Mouse (Mus musculus) ES-Bruce4 (cell line): ENCODE measurements around the gene Tmem219. TPM values are rescaled to one million over a fixed set of nuclear protein-coding genes. Genes with fewer than 3 reads are reported as not detected.

Source experiments
- H3K27ac ChIP-seq: 2 replicates; pipeline ENCODE4 v1.5.1; 2012; ENCODE audit warnings: low read length, inconsistent platforms; ENCODE audit not compliant: insufficient read depth
- H3K27me3 ChIP-seq: 2 replicates; pipeline ENCODE4 v1.6.1; 2012; ENCODE audit warnings: mild to moderate bottlenecking, low read length, inconsistent platforms; ENCODE audit not compliant: control insufficient read depth, poor library complexity, insufficient read depth, severe bottlenecking
- H3K36me3 ChIP-seq: 2 replicates; pipeline ENCODE4 v1.6.1; 2012; ENCODE audit warnings: inconsistent platforms, mild to moderate bottlenecking, low read length, moderate library complexity; ENCODE audit not compliant: control insufficient read depth, poor library complexity, insufficient read depth, severe bottlenecking
- H3K4me1 ChIP-seq: one replicate; pipeline ENCODE4 v1.8.1; 2011; ENCODE audit warnings: low read length; ENCODE audit not compliant: control insufficient read depth, insufficient read depth
- H3K4me3 ChIP-seq: 2 replicates; pipeline ENCODE4 v1.5.1; 2011; ENCODE audit warnings: low read depth, mild to moderate bottlenecking, low read length
- H3K9ac ChIP-seq: 2 replicates; pipeline ENCODE4 v1.6.1; 2012; ENCODE audit warnings: low read depth, mild to moderate bottlenecking, inconsistent platforms; ENCODE audit not compliant: poor library complexity, severe bottlenecking
- H3K9me3 ChIP-seq: replicated peaks from 2 replicates; pipeline ENCODE4 v1.6.1; 2012; ENCODE audit warnings: mild to moderate bottlenecking, low read length, inconsistent platforms; ENCODE audit not compliant: control insufficient read depth, poor library complexity, insufficient read depth, severe bottlenecking
- CTCF ChIP-seq: IDR thresholded peaks from one replicate; pipeline ENCODE4 v1.8.1; 2011; ENCODE audit warnings: low read depth, low read length
- EP300 ChIP-seq: IDR thresholded peaks from 2 replicates; pipeline ENCODE4 v1.6.1; 2011; ENCODE audit warnings: low read depth, low read length; ENCODE audit not compliant: insufficient read depth
- POLR2A ChIP-seq: IDR thresholded peaks from one replicate; pipeline ENCODE4 v1.8.1; 2011; ENCODE audit warnings: low read length; ENCODE audit not compliant: insufficient read depth
- polyA plus RNA-seq: library from polyadenylated mRNA; stranded (reverse); fragments of >200 nt; gene quantifications from 2 replicates; pipeline ENCODE4 v1.2.4, GENCODE M21; 2011; ENCODE audit warnings: low read depth; ENCODE audit not compliant: missing spikeins, insufficient read depth, insufficient read length

Gene Tmem219
- polyA plus RNA-seq, 1 experiment: 17.2 TPM

DNA sequence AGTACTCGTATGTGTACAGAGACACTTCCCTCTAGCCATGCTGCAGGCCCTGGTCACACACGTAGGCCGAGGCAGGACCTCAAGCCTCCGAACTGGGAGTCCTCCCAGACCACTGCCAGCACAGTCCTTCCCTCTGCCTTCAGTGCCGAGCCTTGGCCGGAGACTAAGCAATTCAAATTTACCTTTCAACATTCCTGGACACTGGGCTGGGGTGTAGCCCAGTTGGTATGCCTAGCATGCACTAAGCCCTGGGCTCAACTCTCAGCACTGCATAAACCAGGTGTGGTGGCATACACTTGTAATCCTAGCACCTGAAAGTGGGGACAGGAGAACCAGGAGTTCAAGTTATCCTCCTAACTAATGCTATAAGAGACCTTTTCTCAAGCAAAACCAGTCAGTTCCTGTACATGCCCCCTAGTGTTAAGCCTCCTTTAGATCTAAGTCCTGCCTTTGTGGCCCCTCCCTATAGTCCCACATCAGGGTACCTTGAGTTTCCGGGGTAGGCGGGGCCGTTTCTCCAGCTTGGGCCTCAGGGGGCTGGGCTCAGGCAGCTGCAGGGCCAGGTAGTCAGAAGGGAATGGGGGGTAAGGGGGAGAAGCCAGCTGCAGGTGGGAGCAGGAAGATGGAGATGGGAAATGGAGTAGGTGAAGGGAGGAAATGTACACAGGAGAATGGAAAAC is 65.8 kb downstream of the Tmem219 start:
- no peak for TF ChIP-seq POLR2A
- TF ChIP-seq EP300: no peak
- TF ChIP-seq CTCF: no peak

DNA sequence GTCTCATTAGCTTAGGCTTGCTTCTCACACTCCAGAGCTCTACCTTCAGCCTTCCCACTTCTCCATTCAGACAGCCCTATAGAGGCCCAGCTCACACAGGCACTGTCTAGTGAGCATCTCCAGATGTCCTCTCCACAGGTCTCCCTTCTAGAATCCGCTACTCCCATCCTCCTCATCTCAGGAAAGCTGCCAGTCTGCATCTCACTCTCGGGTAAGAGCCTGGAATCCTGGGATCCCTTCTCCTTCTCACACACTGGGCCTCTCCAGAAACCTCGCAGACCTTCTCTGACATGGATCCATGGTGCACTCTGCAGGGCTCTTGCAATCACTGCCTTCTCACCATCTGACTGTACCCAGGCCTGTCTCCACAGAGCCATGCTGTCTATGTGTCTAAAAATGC is 67.1 kb downstream of the Tmem219 start:
- peaks cover 7% of the 10 kb centered on the region for H3K4me1 ChIP-seq
- H3K27me3 ChIP-seq: no peaks in the 10 kb centered on the region
- TF ChIP-seq POLR2A: no peak
- no peak for TF ChIP-seq CTCF
- TF ChIP-seq EP300: no peak
- no peak overlapping the region for H3K4me3 ChIP-seq
- no peaks in the 10 kb centered on the region for H3K9me3 ChIP-seq
- H3K27ac ChIP-seq: no peak overlapping the region
- no peak overlapping the region for H3K9ac ChIP-seq
- H3K36me3 ChIP-seq: peaks cover 35% of the 10 kb centered on the region

More for the DNA sequence above, 65.8 kb downstream of the Tmem219 start:
- no peak overlapping the region for H3K9ac ChIP-seq
- no peaks in the 10 kb centered on the region for H3K27me3 ChIP-seq
- no peak overlapping the region for H3K4me3 ChIP-seq
- H3K27ac ChIP-seq: peak overlapping the region; percentile 50
- peaks cover 7% of the 10 kb centered on the region for H3K4me1 ChIP-seq
- H3K36me3 ChIP-seq: peaks cover 34% of the 10 kb centered on the region
- H3K9me3 ChIP-seq: no peaks in the 10 kb centered on the region

DNA sequence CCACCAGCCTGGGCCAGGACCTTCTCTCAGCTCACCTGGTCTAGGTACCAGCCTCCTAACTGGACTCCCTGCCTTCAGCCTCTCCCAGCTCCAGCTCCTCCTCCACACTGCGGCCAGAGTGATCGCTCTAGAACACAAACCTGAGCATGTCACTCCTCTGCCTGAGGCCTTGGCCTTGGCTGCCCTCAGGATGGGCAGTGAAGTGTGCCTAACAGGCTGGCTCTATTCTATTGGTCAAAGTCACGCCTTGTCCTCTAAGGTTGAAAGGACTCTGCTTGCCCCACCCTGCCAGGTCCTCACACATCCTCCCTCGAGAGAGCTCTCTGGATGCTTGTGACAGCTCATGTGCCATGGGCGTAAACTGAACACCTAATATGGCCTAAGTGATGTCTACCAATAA is 69.3 kb downstream of the Tmem219 start:
- Histone ChIP-seq H3K27me3 (no peaks in the 10 kb centered on the region), H3K9me3 (no peaks in the 10 kb centered on the region), H3K4me1 (peaks cover 7% of the 10 kb centered on the region), H3K4me3 (no peak overlapping the region), H3K36me3 (peaks cover 24% of the 10 kb centered on the region), H3K27ac (no peak overlapping the region), H3K9ac (no peak overlapping the region)
- no peak for TF ChIP-seq POLR2A
- TF ChIP-seq CTCF: no peak
- no peak for TF ChIP-seq EP300

DNA sequence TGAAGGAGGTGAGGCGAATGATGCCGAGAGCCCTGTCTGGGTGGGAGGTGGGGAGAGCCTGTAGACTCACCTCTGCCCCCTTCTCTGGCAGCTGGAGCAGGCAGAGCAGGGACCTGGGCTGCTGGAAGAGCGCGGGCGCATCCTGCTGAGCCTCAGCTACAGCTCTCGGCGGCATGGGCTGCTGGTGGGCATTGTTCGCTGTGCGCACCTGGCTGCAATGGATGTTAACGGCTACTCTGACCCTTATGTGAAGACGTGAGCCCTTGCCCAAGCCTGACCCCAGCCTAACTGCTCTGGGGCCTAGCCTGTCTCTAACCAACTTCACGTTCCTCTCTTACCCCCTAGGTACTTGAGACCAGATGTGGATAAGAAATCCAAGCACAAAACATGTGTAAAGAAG is 71.5 kb downstream of the Tmem219 start:
- Histone ChIP-seq H3K27ac (0 out of 2 replicates have a peak overlapping the region, but pooled peaks have one; percentile 8), H3K9ac (peak overlapping the region; percentile 5; the same call in 1 of the 2 replicates), H3K36me3 (peaks cover 17% of the 10 kb centered on the region), H3K4me3 (no peak overlapping the region), H3K4me1 (peaks cover 6% of the 10 kb centered on the region), H3K9me3 (no peaks in the 10 kb centered on the region), H3K27me3 (0 out of 2 replicates have a peak, but pooled peaks cover 2% of the 10 kb centered on the region)
- no peak for TF ChIP-seq POLR2A
- TF ChIP-seq CTCF: no peak
- no peak for TF ChIP-seq EP300

DNA sequence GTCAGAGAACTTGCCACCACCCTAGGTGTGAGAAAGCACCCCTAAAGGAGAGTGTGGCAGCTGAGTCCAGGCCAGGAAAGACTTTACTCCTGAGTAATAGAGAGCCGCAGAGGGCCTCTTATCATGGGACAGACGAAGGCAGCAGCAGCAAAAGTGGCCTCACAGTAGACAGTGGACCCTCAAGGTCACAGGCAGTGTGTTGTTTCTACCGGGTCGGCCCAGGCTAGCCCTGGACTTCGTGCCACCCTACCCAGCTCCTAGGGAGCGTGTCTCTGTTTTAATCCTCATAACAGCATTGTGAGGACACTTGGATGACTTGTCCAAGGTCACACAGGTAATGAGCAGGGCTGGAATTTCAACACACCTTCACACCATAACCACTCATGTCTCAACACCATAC is 72.6 kb downstream of the Tmem219 start:
- no peak overlapping the region for H3K4me3 ChIP-seq
- H3K27me3 ChIP-seq: 0 out of 2 replicates have a peak, but pooled peaks cover 2% of the 10 kb centered on the region
- H3K9ac ChIP-seq: no peak overlapping the region
- H3K4me1 ChIP-seq: no peaks in the 10 kb centered on the region
- no peak overlapping the region for H3K27ac ChIP-seq
- H3K9me3 ChIP-seq: no peaks in the 10 kb centered on the region
- H3K36me3 ChIP-seq: peaks cover 9% of the 10 kb centered on the region; the same call in 1 of the 2 replicates
- TF ChIP-seq CTCF (no peak), EP300 (no peak), POLR2A (no peak)

DNA sequence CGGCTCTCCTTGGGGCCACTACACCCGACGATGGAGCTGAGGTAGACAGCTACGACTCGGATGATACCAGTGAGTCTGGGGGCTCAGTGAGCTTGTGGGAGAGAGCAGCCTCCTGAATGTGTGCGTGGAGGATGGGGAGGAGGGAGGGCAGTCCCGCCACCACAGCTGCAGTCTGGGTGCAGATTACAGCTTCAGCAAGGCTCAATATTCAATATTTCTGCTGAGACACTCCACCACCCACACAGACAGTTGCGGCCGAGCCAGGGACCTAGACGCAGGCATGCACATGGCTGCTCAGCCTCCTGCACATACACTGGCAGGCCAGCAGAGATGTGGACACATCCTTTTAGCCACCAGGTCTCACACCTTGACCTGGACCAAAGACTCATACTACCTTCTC is 73.9 kb downstream of the Tmem219 start:
- H3K4me1 ChIP-seq: no peaks in the 10 kb centered on the region
- peaks cover 9% of the 10 kb centered on the region; the same call in 1 of the 2 replicates for H3K36me3 ChIP-seq
- no peak overlapping the region for H3K27ac ChIP-seq
- peak overlapping the region; percentile 87 for H3K4me3 ChIP-seq
- no peaks in the 10 kb centered on the region for H3K9me3 ChIP-seq
- peak overlapping the region; percentile 79 for H3K9ac ChIP-seq
- TF ChIP-seq POLR2A: no peak
- TF ChIP-seq EP300: no peak
- no peak for TF ChIP-seq CTCF
- 0 out of 2 replicates have a peak, but pooled peaks cover 2% of the 10 kb centered on the region for H3K27me3 ChIP-seq
